Mouse (Mus musculus): ENCODE measurements around the gene 4931422A03Rik. TPM values are rescaled to one million over a fixed set of nuclear protein-coding genes. Genes with fewer than 3 reads are reported as not detected.

4931422A03Rik gene
- polyA plus RNA-seq, 1 experiment from 2014 or later: 1.6 TPM

DNA sequence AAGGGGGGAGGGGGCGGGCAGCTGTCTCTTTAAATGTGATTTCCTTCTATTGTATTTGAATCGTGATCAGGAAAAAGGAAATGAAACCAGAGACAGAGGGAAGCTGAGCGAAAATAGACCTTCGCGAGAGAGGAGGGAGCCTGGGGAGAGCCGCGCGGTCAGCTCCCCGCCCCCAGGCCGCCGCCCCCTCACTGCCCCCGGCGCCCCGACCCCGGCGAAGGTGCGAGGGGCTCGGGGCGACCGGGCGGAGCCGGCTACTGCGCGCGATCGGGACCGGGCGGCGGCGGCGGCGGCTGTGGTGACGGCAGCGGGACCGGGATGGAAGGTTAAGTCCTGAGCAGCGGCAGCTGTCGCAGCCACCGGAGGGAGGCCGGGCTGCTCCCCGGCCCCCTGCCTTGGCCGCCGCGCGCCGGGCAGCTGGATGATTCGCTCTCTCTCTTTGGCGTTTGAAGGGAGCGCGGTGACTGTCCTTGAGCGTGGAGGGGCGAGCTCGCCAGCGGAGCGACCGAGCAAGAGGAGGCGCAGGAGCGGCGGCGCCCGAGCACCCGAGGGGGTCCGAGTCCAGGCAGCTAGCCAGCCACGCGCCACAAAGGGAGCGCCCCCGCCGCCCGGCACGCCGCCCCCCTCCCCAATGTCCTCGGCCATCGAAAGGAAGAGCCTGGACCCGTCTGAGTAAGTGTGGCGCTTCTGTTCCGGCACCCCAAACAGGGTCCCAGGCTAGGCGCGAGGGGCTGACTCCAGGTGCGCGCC lies 57.9 kb downstream of the 4931422A03Rik start:
- peak; percentile 51 for ATAC-seq
- DNase-seq (ENCODE audit: low read depth, low spot score): no peak
- POLR2A ChIA-PET: interaction anchor here (0.7 kb wide), 1 partner anchor 25 kb away, joined by 3 read pairs; no protein-coding TSS in a partner anchor
- TF ChIP-seq CTCF (IDR thresholded peaks at IDR 0.05): no peak
- CTCF ChIA-PET: interaction anchor here (0.8 to 4.5 kb wide), 2 partner anchors 12 to 98 kb away, joined by 3 to 18 read pairs; no protein-coding TSS in a partner anchor
- in situ Hi-C loops (cut with MboI; ENCODE audit: low pct_unique_long_range_greater_than_20kb): no loop called here
- peaks cover 59% of the 10 kb centered on the region for H3K27me3 ChIP-seq

DNA sequence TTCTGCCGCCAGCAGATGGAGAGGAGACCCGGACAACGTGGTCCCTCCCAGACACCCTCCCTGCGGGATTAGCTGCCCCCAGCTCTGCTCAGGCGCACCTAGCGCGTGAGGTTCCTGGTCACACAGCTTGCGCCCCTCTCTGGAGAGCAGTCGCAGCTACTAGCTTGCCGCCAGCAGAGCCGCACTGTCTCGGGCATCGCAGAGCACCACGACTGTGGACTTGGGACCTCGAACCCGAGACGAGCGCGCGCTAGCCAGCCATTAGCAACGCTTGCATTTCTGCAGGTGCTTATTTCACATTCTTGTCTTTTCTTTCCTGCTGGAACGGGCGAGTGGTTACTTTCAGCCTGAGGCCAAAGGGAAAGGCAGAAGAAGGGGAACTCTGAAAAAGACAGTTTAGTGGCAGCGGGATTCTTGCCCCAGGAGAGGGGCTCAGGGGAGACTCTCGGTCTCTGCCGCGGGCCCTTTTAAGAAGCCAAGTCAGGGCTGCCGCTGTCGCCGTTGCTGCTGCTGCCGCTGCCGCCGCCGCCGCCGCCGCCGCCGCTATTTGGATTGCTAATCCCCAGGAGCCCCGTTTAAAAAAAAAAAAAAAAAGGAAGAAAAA lies 58.6 kb downstream of the 4931422A03Rik start:
- in situ Hi-C loops (cut with MboI; ENCODE audit: low pct_unique_long_range_greater_than_20kb): no loop called here
- POLR2A ChIA-PET: interaction anchor here (0.7 kb wide), 1 partner anchor 24 kb away, joined by 3 read pairs; no protein-coding TSS in a partner anchor
- DNase-seq (ENCODE audit: low read depth, low spot score) (no peak), ATAC-seq (peak; percentile 64)
- CTCF ChIA-PET: interaction anchor here (0.8 to 4.5 kb wide), 2 partner anchors 13 to 98 kb away, joined by 3 to 18 read pairs; no protein-coding TSS in a partner anchor
- peaks cover 62% of the 10 kb centered on the region for H3K27me3 ChIP-seq
- no peak for TF ChIP-seq CTCF (IDR thresholded peaks at IDR 0.05)

GRCm38 (mm10) chr2:103968919-103969436 lies 59.2 kb downstream of the 4931422A03Rik start:
- peaks cover 62% of the 10 kb centered on the region for H3K27me3 ChIP-seq
- ATAC-seq (no peak), DNase-seq (ENCODE audit: low read depth, low spot score) (no peak)
- POLR2A ChIA-PET: no interaction called here
- no peak for TF ChIP-seq CTCF (IDR thresholded peaks at IDR 0.05)
- CTCF ChIA-PET: no interaction called here
- in situ Hi-C loops (cut with MboI; ENCODE audit: low pct_unique_long_range_greater_than_20kb): no loop called here

- CTCF ChIA-PET: no interaction called here
- no peak for TF ChIP-seq CTCF (IDR thresholded peaks at IDR 0.05)
- H3K27me3 ChIP-seq: peaks cover 60% of the 10 kb centered on the region
- ATAC-seq (no peak), DNase-seq (ENCODE audit: low read depth, low spot score) (no peak)
- in situ Hi-C loops (cut with MboI; ENCODE audit: low pct_unique_long_range_greater_than_20kb): no loop called here
- POLR2A ChIA-PET: no interaction called here
These were observed 60.0 kb downstream of the 4931422A03Rik start for GRCm38 (mm10) chr2:103968186-103968585.

GRCm38 (mm10) chr2:103965391-103965790 lies 62.8 kb downstream of the 4931422A03Rik start:
- ChIA-PET CTCF (interaction anchor here (2.5 kb wide), 1 partner anchor 17 kb away, joined by 7 read pairs; no protein-coding TSS in a partner anchor), POLR2A (no interaction called here)
- TF ChIP-seq CTCF (IDR thresholded peaks at IDR 0.05): no peak
- peaks cover 42% of the 10 kb centered on the region for H3K27me3 ChIP-seq
- in situ Hi-C loops (cut with MboI; ENCODE audit: low pct_unique_long_range_greater_than_20kb): no loop called here
- no peak for ATAC-seq
- DNase-seq (ENCODE audit: low read depth, low spot score): no peak

DNA sequence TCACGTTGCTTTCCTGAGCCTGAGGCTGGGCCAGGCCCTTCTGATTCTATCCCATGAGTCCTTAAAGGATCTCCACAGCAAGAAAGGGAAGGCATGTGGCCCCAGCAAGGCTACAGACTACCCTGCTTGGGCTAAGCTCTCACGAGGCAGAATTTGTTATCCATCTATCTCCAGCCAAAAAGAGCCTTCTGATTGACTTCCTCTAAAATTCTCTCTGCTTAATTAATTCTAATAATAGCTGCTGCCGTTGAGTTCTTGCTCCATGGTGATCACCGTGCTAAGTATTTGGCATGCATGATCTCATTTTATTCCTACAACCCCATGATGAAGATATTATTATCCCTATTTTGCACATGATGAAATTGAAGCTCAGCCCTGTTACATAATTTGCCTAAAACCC lies 65.8 kb downstream of the 4931422A03Rik start:
- no peak for DNase-seq (ENCODE audit: low read depth, low spot score)
- ChIA-PET POLR2A (interaction anchor here (1.6 kb wide), 1 partner anchor 10 kb away, joined by 3 read pairs; no protein-coding TSS in a partner anchor), CTCF (interaction anchor here (1.0 kb wide), 1 partner anchor 10 kb away, joined by 3 read pairs; no protein-coding TSS in a partner anchor)
- peaks cover 38% of the 10 kb centered on the region for H3K27me3 ChIP-seq
- no peak for TF ChIP-seq CTCF (IDR thresholded peaks at IDR 0.05)
- in situ Hi-C loops (cut with MboI; ENCODE audit: low pct_unique_long_range_greater_than_20kb): no loop called here
- no peak for ATAC-seq

GRCm38 (mm10) chr2:103959574-103959973 lies 68.6 kb downstream of the 4931422A03Rik start:
- in situ Hi-C loops (cut with MboI; ENCODE audit: low pct_unique_long_range_greater_than_20kb): no loop called here
- ATAC-seq: no peak

DNA sequence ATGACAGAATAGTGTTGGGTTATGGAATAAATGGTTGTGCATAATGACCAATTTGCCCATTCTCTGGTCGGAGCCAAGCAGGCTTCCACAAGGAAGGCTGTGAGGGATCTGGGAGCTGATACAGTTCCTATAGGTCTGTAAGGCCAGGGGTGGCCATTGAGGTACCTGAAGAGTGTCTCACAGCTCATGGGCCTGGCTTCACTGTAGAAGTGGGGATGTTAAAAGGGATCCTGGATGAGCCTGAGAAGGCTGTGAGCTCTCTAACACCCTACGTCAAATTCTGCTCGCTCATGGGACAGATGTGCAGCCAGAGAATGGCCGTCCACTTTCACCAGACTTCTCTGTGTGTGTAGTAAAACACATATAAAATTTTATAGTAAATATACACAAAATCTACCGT lies 69.1 kb downstream of the 4931422A03Rik start:
- ATAC-seq: no peak
- ChIA-PET POLR2A (no interaction called here), CTCF (no interaction called here)
- H3K27me3 ChIP-seq: peaks cover 29% of the 10 kb centered on the region
- no peak for TF ChIP-seq CTCF (IDR thresholded peaks at IDR 0.05)
- no peak for DNase-seq (ENCODE audit: low read depth, low spot score)
- in situ Hi-C loops (cut with MboI; ENCODE audit: low pct_unique_long_range_greater_than_20kb): no loop called here

More at GRCm38 (mm10) chr2:103959574-103959973, 68.6 kb downstream of the 4931422A03Rik start:
- DNase-seq (ENCODE audit: low read depth, low spot score): no peak
- peaks cover 29% of the 10 kb centered on the region for H3K27me3 ChIP-seq
- ChIA-PET CTCF (no interaction called here), POLR2A (no interaction called here)
- no peak for TF ChIP-seq CTCF (IDR thresholded peaks at IDR 0.05)

DNA sequence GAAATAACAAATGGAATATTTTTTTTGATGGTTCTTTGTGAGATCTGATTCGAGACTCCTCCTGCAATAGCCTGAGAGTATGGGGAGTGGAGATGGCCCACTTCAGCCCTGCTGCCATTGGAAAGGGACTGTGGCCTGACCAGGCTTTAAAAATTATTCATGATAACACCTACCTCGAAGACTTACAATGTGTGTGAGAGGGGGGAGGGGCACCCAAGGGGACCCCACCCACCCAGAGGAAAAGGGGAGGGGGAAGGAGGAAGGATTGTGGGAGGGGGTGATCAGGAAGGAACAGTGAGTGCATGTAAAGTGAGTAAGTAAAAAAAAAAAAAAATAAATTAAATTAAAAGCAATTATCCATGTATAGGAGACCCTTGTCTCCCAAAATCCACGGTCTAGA lies 69.5 kb downstream of the 4931422A03Rik start:
- DNase-seq (ENCODE audit: low read depth, low spot score) (no peak), ATAC-seq (no peak)
- in situ Hi-C loops (cut with MboI; ENCODE audit: low pct_unique_long_range_greater_than_20kb): no loop called here
- CTCF ChIA-PET: no interaction called here
- POLR2A ChIA-PET: no interaction called here
- H3K27me3 ChIP-seq: peaks cover 29% of the 10 kb centered on the region
- no peak for TF ChIP-seq CTCF (IDR thresholded peaks at IDR 0.05)

GRCm38 (mm10) chr2:103957649-103958546 lies 70.3 kb downstream of the 4931422A03Rik start, which contains the start of gene Lmo2:
Lmo2 (plus strand) TSS chr2:103957986.
- TF ChIP-seq CTCF (IDR thresholded peaks at IDR 0.05): no peak
- ATAC-seq: no peak
- no peak for DNase-seq (ENCODE audit: low read depth, low spot score)
- ChIA-PET CTCF (no interaction called here), POLR2A (interaction anchor here (0.6 kb wide), 1 partner anchor 8 kb away, joined by 5 read pairs; no protein-coding TSS in a partner anchor)
- H3K27me3 ChIP-seq: peaks cover 29% of the 10 kb centered on the region
- in situ Hi-C loops (cut with MboI; ENCODE audit: low pct_unique_long_range_greater_than_20kb): no loop called here

Data from Patski (cell line).